Mouse (Mus musculus) heart, adult 2 months (tissue): ENCODE measurements at regions not wholly inside any gene's neighbourhood (a gene's known extent, or its start where the extent isn't known, plus 50 kb on each side); places are given as distances from the start of the nearest gene placed in this dataset.

Source experiments
- CTCF ChIP-seq: fragments of 200-600 bp; IDR thresholded peaks from 2 replicates; pipeline ENCODE4 v1.8.1; 2022; ENCODE audit warnings: antibody characterized with exemption, mild to moderate bottlenecking, moderate library complexity
- EP300 ChIP-seq: fragments of 200-500 bp; IDR thresholded peaks from 2 replicates; pipeline ENCODE4 v1.6.1; 2011; ENCODE audit warnings: low read depth, low read length, control low read depth; ENCODE audit not compliant: insufficient read depth
- POLR2A ChIP-seq: fragments of 200-500 bp; IDR thresholded peaks from 2 replicates; pipeline ENCODE4 v1.6.1; 2011; ENCODE audit warnings: mild to moderate bottlenecking, low read depth, low read length, control low read depth; ENCODE audit not compliant: insufficient read depth

DNA sequence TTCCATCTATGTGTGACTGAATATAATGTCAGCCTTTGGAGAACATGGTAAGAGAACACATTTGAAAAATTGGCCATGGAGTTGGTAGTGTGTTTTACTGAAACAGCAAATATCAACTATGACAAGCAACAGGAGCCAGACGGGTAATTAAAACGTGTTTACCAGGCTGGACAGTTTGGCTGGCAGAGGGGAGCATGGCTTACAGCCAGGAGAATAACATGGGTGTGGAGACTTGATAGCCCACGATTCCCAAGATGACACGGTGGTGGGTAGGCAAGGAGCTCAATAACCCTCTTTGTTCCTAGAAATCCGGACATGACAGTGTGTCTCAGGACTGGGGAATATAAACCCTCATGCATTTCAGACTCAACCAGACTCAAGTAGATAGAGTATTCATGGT is 185.2 kb downstream of the Cyp26b1 start:
- no peak for TF ChIP-seq POLR2A
- no peak for TF ChIP-seq CTCF
- TF ChIP-seq EP300 = no peak
